Mouse (Mus musculus): ENCODE measurements around the gene Slc7a5. TPM values are rescaled to one million over a fixed set of nuclear protein-coding genes. Genes with fewer than 3 reads are reported as not detected.

The Slc7a5 gene
- polyA plus RNA-seq, 1 experiment from 2014 or later = 28.8 TPM

DNA sequence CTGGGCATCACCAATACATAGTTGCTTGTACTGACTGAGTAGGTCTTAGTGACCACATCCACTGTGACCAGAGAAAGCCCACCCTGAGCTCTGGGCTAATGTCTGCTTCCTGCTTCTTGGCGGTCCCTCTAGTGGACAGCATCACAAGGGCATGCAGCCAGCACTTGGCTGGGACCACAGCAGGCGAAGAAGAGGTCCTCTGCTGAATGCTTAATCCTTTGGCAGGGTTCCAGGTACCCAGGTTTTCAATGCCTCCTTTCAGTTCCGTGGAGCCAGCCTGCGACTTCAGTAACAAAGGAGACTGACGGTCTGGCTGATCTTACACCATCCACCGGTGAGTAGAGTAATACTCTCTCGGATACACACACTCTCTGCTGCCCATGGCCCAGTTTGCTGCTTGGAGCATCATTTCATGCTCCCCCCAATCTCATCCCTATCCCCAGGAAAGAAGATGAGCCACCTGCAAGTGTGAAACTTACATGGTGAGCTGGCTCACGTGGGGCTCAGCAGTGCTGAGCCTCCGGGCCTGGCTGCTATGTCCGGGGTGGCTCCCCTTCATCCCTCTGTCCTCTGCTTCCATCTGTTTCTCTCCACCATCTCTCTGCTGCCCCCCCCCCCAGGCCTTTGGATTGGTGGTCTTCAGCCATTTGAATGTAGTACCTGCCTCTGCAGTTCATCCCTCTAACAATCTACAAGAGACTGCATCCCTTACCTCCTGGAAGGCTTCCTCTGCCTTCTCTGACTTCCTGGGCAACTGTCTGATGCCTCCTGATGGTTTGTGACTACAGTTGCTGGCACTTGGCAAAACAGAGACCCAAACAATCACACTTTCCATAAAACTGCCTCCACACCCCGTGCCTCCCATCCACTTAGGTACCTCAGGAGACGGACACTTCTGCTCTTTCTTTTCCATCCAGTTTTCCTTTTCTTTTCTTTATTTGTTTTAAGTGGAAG is 28.1 kb upstream of the Slc7a5 start:
- Histone ChIP-seq H3K4me1 (ENCODE audit: insufficient read depth) (no peaks in the 10 kb centered on the region), H3K4me3 (ENCODE audit: low read depth, low read length) (no peak overlapping the region), H3K9ac (peak overlapping the region; percentile 13), H3K36me3 (ENCODE audit: insufficient read depth) (no peaks in the 10 kb centered on the region), H3K4me2 (no peak overlapping the region), H3K9me3 (ENCODE audit: low read depth, low read length) (no peaks in the 10 kb centered on the region), H3K27ac (ENCODE audit: low read depth) (peak overlapping the region; percentile 24; the same call in 1 of the 2 replicates), H3K27me3 (ENCODE audit: insufficient read depth, low read length) (no peaks in the 10 kb centered on the region)
- 41% methylated on average over 12 of the region's 12 CpGs for WGBS
- DNase-seq = peak; percentile 81
- ATAC-seq (ENCODE audit: insufficient read depth) = peak; percentile 74
- TF ChIP-seq CTCF (IDR thresholded peaks at IDR 0.05; ENCODE audit: low read depth) = peak; percentile 78

DNA sequence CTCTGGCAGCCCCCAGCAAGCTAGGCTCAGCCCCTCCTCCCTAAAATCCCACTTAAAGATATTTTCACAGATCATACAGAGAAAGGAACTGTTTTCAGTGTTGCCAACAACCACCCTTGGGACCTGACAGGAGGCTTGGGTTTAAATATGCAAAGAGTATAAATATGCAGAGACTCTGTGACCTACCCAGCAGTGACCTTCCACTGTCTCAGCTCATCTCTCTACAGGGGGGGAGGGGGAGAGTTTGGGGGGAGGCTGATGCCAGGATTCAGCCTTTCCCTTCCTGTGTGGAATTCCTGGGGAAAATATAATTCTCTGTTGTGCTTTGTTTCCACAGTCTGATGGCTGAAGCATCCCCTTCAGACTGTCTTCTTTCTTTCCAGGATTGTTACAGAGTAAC is 27.4 kb upstream of the Slc7a5 start:
- Histone ChIP-seq H3K4me1 (ENCODE audit: insufficient read depth) (no peaks in the 10 kb centered on the region), H3K27me3 (ENCODE audit: insufficient read depth, low read length) (no peaks in the 10 kb centered on the region), H3K4me3 (ENCODE audit: low read depth, low read length) (no peak overlapping the region), H3K9me3 (ENCODE audit: low read depth, low read length) (no peaks in the 10 kb centered on the region), H3K9ac (no peak overlapping the region), H3K36me3 (ENCODE audit: insufficient read depth) (no peaks in the 10 kb centered on the region), H3K4me2 (no peak overlapping the region), H3K27ac (ENCODE audit: low read depth) (no peak overlapping the region)
- TF ChIP-seq CTCF (IDR thresholded peaks at IDR 0.05; ENCODE audit: low read depth) = no peak
- ATAC-seq (ENCODE audit: insufficient read depth) (no peak), DNase-seq (no peak)

- DNase-seq (peak; percentile 70), ATAC-seq (ENCODE audit: insufficient read depth) (no peak)
- no peak overlapping the region for H3K4me3 ChIP-seq (ENCODE audit: low read depth, low read length)
- H3K9ac ChIP-seq = no peak overlapping the region
- TF ChIP-seq CTCF (IDR thresholded peaks at IDR 0.05; ENCODE audit: low read depth) = peak; percentile 64
- H3K4me2 ChIP-seq = no peak overlapping the region
- no peaks in the 10 kb centered on the region for H3K9me3 ChIP-seq (ENCODE audit: low read depth, low read length)
- H3K4me1 ChIP-seq (ENCODE audit: insufficient read depth) = no peaks in the 10 kb centered on the region
- H3K27ac ChIP-seq (ENCODE audit: low read depth) = no peak overlapping the region
- no peaks in the 10 kb centered on the region for H3K36me3 ChIP-seq (ENCODE audit: insufficient read depth)
- WGBS = 33% methylated on average over 4 of the region's 4 CpGs
- no peaks in the 10 kb centered on the region for H3K27me3 ChIP-seq (ENCODE audit: insufficient read depth, low read length)
These were observed 27.0 kb upstream of the Slc7a5 start for GRCm38 (mm10) chr8:121934506-121934905.

- H3K27me3 ChIP-seq (ENCODE audit: insufficient read depth, low read length) = no peaks in the 10 kb centered on the region
- H3K4me3 ChIP-seq (ENCODE audit: low read depth, low read length) = no peak overlapping the region
- WGBS = 81% methylated on average over 14 of the region's 14 CpGs
- no peaks in the 10 kb centered on the region for H3K9me3 ChIP-seq (ENCODE audit: low read depth, low read length)
- no peak overlapping the region for H3K9ac ChIP-seq
- H3K4me2 ChIP-seq = no peak overlapping the region
- no peaks in the 10 kb centered on the region for H3K36me3 ChIP-seq (ENCODE audit: insufficient read depth)
- no peak for ATAC-seq (ENCODE audit: insufficient read depth)
- H3K27ac ChIP-seq (ENCODE audit: low read depth) = no peak overlapping the region
- TF ChIP-seq CTCF (IDR thresholded peaks at IDR 0.05; ENCODE audit: low read depth) = peak; percentile 15; the same call in 1 of the 2 replicates
- no peak for DNase-seq
- H3K4me1 ChIP-seq (ENCODE audit: insufficient read depth) = no peaks in the 10 kb centered on the region
These were observed 25.4 kb upstream of the Slc7a5 start for GRCm38 (mm10) chr8:121932668-121933520.

DNA sequence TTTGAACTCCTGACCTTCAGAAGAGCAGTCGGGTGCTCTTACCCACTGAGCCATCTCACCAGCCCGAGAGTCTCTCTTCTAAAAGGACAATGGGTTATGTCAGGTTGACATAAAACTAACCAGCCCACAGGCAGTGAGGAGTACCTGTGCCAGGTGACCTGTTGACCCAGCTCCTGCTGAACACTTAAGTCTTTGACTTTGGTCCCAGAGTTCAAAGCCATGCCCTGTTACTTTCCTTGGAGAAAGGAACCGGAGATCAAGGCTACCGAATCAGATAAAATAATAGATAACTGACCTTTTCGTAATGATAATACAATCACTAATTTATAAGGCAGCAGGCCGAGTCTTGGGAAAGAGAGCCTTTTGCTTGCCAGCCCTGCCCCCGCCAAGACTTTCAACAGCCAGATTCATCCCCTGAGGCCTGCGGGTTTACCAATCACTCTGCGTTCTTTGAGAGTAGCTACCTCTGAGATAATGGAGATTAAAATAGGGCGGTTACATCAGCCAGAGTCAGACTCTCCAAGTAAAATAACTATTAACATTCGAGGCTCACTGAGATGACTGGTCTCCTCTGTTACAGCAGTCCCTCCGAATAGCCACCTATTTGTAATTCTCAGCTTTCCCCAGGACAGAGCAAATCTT is 24.7 kb upstream of the Slc7a5 start:
- H3K9ac ChIP-seq = no peak overlapping the region
- TF ChIP-seq CTCF (IDR thresholded peaks at IDR 0.05; ENCODE audit: low read depth) = no peak
- no peaks in the 10 kb centered on the region for H3K36me3 ChIP-seq (ENCODE audit: insufficient read depth)
- WGBS = 71% methylated on average over 12 of the region's 12 CpGs
- DNase-seq = no peak
- no peak overlapping the region for H3K4me2 ChIP-seq
- H3K27ac ChIP-seq (ENCODE audit: low read depth) = no peak overlapping the region
- H3K4me3 ChIP-seq (ENCODE audit: low read depth, low read length) = no peak overlapping the region
- no peaks in the 10 kb centered on the region for H3K27me3 ChIP-seq (ENCODE audit: insufficient read depth, low read length)
- no peaks in the 10 kb centered on the region for H3K4me1 ChIP-seq (ENCODE audit: insufficient read depth)
- no peaks in the 10 kb centered on the region for H3K9me3 ChIP-seq (ENCODE audit: low read depth, low read length)
- no peak for ATAC-seq (ENCODE audit: insufficient read depth)

GRCm38 (mm10) chr8:121931571-121931970 is 24.1 kb upstream of the Slc7a5 start:
- Histone ChIP-seq H3K4me2 (no peak overlapping the region), H3K27me3 (ENCODE audit: insufficient read depth, low read length) (no peaks in the 10 kb centered on the region), H3K4me1 (ENCODE audit: insufficient read depth) (no peaks in the 10 kb centered on the region), H3K9me3 (ENCODE audit: low read depth, low read length) (no peaks in the 10 kb centered on the region), H3K27ac (ENCODE audit: low read depth) (no peak overlapping the region), H3K9ac (no peak overlapping the region), H3K4me3 (ENCODE audit: low read depth, low read length) (no peak overlapping the region), H3K36me3 (ENCODE audit: insufficient read depth) (no peaks in the 10 kb centered on the region)
- ATAC-seq (ENCODE audit: insufficient read depth) = no peak
- no peak for DNase-seq
- WGBS = 79% methylated on average over 7 of the region's 7 CpGs
- TF ChIP-seq CTCF (IDR thresholded peaks at IDR 0.05; ENCODE audit: low read depth) = no peak
